Mouse (Mus musculus) liver, adult 2 months (tissue): ENCODE data around the gene Cdk4. TPM values are rescaled to one million over a fixed set of nuclear protein-coding genes. Genes with fewer than 3 reads are reported as not detected.

Experiments
- DNase-seq: peaks from one replicate; pipeline ENCODE4 v3.0.0-alpha.2; 2011; ENCODE audit warnings: low read depth, low spot score; ENCODE audit errors: extremely low read depth
- H3K27ac ChIP-seq: fragments of 200-500 bp; replicated peaks from 2 replicates; pipeline ENCODE4 v1.5.1; 2012; ENCODE audit warnings: low read depth, mild to moderate bottlenecking, control low read depth, inconsistent platforms, low read length; ENCODE audit not compliant: insufficient read depth
- H3K27me3 ChIP-seq: fragments of 200-500 bp; 2 replicates; pipeline ENCODE4 v1.6.1; 2012; ENCODE audit warnings: mild to moderate bottlenecking, moderate library complexity, low read length, inconsistent platforms; ENCODE audit not compliant: control insufficient read depth, insufficient read depth
- H3K36me3 ChIP-seq: fragments of 200-500 bp; 2 replicates; pipeline ENCODE4 v1.6.1; 2012; ENCODE audit warnings: low read length, inconsistent platforms; ENCODE audit not compliant: control insufficient read depth, insufficient read depth
- H3K4me1 ChIP-seq: fragments of 200-500 bp; 2 replicates; pipeline ENCODE4 v1.6.1; 2011; ENCODE audit warnings: low read length; ENCODE audit not compliant: control insufficient read depth, insufficient read depth
- H3K4me3 ChIP-seq: fragments of 200-500 bp; 2 replicates; pipeline ENCODE4 v1.5.1; 2011; ENCODE audit warnings: low read depth, mild to moderate bottlenecking, control low read depth, low read length, moderate library complexity; ENCODE audit not compliant: insufficient read depth
- H3K79me2 ChIP-seq: fragments of 200-500 bp; 2 replicates; pipeline ENCODE4 v1.6.1; 2012; ENCODE audit warnings: inconsistent platforms, mild to moderate bottlenecking, low read length, moderate library complexity; ENCODE audit not compliant: control insufficient read depth, insufficient read depth
- H3K9ac ChIP-seq: fragments of 200-500 bp; 2 replicates; pipeline ENCODE4 v1.6.1; 2012; ENCODE audit warnings: low read depth, mild to moderate bottlenecking, control low read depth, inconsistent platforms, low read length
- CTCF ChIP-seq: fragments of 200-500 bp; IDR thresholded peaks from 2 replicates; pipeline ENCODE4 v1.5.1; 2011; ENCODE audit warnings: low read depth, low read length, control low read depth
- POLR2A ChIP-seq: fragments of 200-500 bp; IDR thresholded peaks from 2 replicates; pipeline ENCODE4 v1.6.1; 2011; ENCODE audit warnings: low read length, control low read depth; ENCODE audit not compliant: insufficient read depth; ENCODE audit errors: extremely low read depth
- WGBS: fragments of 180-500 bp; shearing (Covaris S2); methylation state at CpG from one replicate; pipeline ENCODE4 v1.1.7; 2018; 5-methylcytosine and 5-hydroxymethylcytosine counted together
- polyA plus RNA-seq: library from polyadenylated mRNA; depleted of rRNA; stranded (reverse); fragments of >200 nt; gene quantifications from 2 replicates; pipeline ENCODE4 v1.2.3, GENCODE M21; 2012
- total RNA-seq: library from RNA; depleted of rRNA; stranded (reverse); fragments of >200 nt; gene quantifications from 2 replicates; pipeline ENCODE4 v1.2.3, GENCODE M21; 2014

Gene Cdk4
- total and polyA plus RNA-seq, 2 experiments: 37.9 to 58.7 TPM

- H3K79me2 ChIP-seq: no peaks in the 10 kb centered on the region
- H3K4me1 ChIP-seq: peaks cover 9% of the 10 kb centered on the region
- TF ChIP-seq POLR2A (no peak), CTCF (peak; percentile 27; the same call in 1 of the 2 replicates)
- H3K9ac ChIP-seq: 0 out of 2 replicates have a peak overlapping the region, but pooled peaks have one; percentile 5
- DNase-seq: no peak
- no peak overlapping the region for H3K27ac ChIP-seq
- no peak overlapping the region; the same call in 1 of the 2 replicates for H3K4me3 ChIP-seq
- H3K27me3 ChIP-seq: 0 out of 2 replicates have a peak, but pooled peaks cover 3% of the 10 kb centered on the region
- WGBS: 16% methylated on average over 51 of the region's 51 CpGs
- H3K36me3 ChIP-seq: no peaks in the 10 kb centered on the region; the same call in 1 of the 2 replicates
Measured at GRCm38 (mm10) chr10:127091507-127092396, 28.4 kb downstream of the Cdk4 start.

- H3K9ac ChIP-seq: no peak overlapping the region
- peaks cover 9% of the 10 kb centered on the region for H3K4me1 ChIP-seq
- TF ChIP-seq POLR2A: no peak
- TF ChIP-seq CTCF: no peak
- no peak overlapping the region for H3K27ac ChIP-seq
- no peak for DNase-seq
- 0 out of 2 replicates have a peak, but pooled peaks cover 3% of the 10 kb centered on the region for H3K27me3 ChIP-seq
- H3K79me2 ChIP-seq: no peaks in the 10 kb centered on the region
- peaks cover 1% of the 10 kb centered on the region; the same call in 1 of the 2 replicates for H3K36me3 ChIP-seq
- no peak overlapping the region for H3K4me3 ChIP-seq
- WGBS: 49% methylated on average over 4 of the region's 4 CpGs
Measured at GRCm38 (mm10) chr10:127092742-127093141, 29.4 kb downstream of the Cdk4 start.

DNA sequence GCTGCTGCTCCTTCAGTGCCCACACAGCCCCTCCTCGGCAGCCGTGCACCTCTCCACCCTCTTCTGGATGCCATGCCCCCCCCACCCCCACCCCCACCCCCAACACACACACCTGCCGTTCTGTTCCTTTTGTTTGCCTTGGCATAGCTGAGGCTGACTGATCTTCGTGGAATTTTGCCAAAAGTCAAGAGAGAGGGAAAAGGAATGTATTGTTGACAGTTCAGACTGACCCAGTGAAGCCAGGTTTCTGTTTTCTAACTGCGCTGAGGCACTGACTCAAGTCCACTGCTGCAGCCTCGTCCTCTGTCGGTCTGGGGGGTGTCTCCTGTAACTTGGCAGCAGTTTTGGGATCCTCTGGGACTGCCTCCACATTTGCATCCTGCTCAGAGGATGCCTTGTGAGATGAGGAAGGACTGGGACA is 31.1 kb downstream of the Cdk4 start:
- Histone ChIP-seq H3K4me3 (no peak overlapping the region), H3K27me3 (0 out of 2 replicates have a peak, but pooled peaks cover 3% of the 10 kb centered on the region), H3K4me1 (peaks cover 9% of the 10 kb centered on the region), H3K36me3 (peaks cover 3% of the 10 kb centered on the region; the same call in 1 of the 2 replicates), H3K27ac (no peak overlapping the region), H3K9ac (no peak overlapping the region), H3K79me2 (no peaks in the 10 kb centered on the region)
- 13% methylated on average over 7 of the region's 7 CpGs for WGBS
- TF ChIP-seq POLR2A (no peak), CTCF (no peak)
- DNase-seq: peak; percentile 71

DNA sequence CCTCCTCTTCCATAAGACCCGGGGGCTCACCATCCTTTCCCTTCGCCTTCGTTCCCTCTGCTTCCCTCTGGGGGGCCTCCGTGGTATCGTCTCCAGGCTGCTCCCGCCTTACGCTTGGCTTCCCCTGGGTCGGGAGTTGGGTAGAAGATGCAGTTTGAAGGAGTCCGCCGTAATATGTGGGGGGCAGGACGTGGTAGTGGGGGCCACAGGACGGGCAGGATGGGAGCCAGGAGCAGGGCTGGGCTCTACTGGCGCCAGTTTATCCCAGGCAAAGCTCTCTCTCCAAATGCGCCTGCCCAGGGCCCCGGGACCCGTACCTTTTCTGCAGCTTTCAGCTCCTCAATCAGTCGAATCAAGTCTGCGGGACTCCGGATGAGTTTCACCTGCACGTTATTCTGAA is 35.2 kb downstream of the Cdk4 start:
- Histone ChIP-seq H3K4me3 (no peak overlapping the region), H3K4me1 (peaks cover 6% of the 10 kb centered on the region; the same call in 1 of the 2 replicates), H3K9ac (no peak overlapping the region), H3K27me3 (no peaks in the 10 kb centered on the region), H3K27ac (no peak overlapping the region), H3K79me2 (no peaks in the 10 kb centered on the region), H3K36me3 (peaks cover 3% of the 10 kb centered on the region; the same call in 1 of the 2 replicates)
- 94% methylated on average over 20 of the region's 20 CpGs for WGBS
- no peak for DNase-seq
- no peak for TF ChIP-seq POLR2A

GRCm38 (mm10) chr10:127099191-127099590 is 35.9 kb downstream of the Cdk4 start:
- WGBS: 92% methylated on average over 10 of the region's 10 CpGs
- TF ChIP-seq CTCF (no peak), POLR2A (no peak)
- H3K4me1 ChIP-seq: peaks cover 6% of the 10 kb centered on the region; the same call in 1 of the 2 replicates
- no peak overlapping the region for H3K9ac ChIP-seq
- H3K4me3 ChIP-seq: no peak overlapping the region
- H3K36me3 ChIP-seq: peaks cover 3% of the 10 kb centered on the region; the same call in 1 of the 2 replicates
- no peak for DNase-seq
- H3K27me3 ChIP-seq: no peaks in the 10 kb centered on the region
- H3K79me2 ChIP-seq: no peaks in the 10 kb centered on the region
- H3K27ac ChIP-seq: no peak overlapping the region

- no peak overlapping the region for H3K4me3 ChIP-seq
- no peaks in the 10 kb centered on the region for H3K79me2 ChIP-seq
- peaks cover 3% of the 10 kb centered on the region; the same call in 1 of the 2 replicates for H3K36me3 ChIP-seq
- peaks cover 3% of the 10 kb centered on the region; the same call in 1 of the 2 replicates for H3K4me1 ChIP-seq
- DNase-seq: no peak
- TF ChIP-seq POLR2A (no peak), CTCF (no peak)
- H3K9ac ChIP-seq: no peak overlapping the region
- no peaks in the 10 kb centered on the region for H3K27me3 ChIP-seq
- 92% methylated on average over 15 of the region's 15 CpGs for WGBS
- no peak overlapping the region for H3K27ac ChIP-seq
Measured at GRCm38 (mm10) chr10:127099868-127100267, 36.5 kb downstream of the Cdk4 start.
